Mouse (Mus musculus) CH12F3 (cell line): ENCODE results near the gene E430018J23Rik.
"Not testable (repeated sequence)": the region's sequence is repeated elsewhere in the genome, so short reads cannot be mapped to it uniquely, and the experiment has no call there.

Experiments used
- in situ Hi-C: fragments of 300-500 bp; cut with MboI; formaldehyde crosslinking; loops from 2 replicates; pipeline ENCODE4 v1.14.3; 2020; ENCODE audit warnings: low sequenced_read_pairs

E430018J23Rik gene

GRCm38 (mm10) chr7:127343351-127344019, 49.9 kb downstream of the E430018J23Rik start:
- in situ Hi-C loops = no loop called here

GRCm38 (mm10) chr7:127342888-127343287, 50.5 kb downstream of the E430018J23Rik start:
- in situ Hi-C loops = no loop called here

- in situ Hi-C loops = no loop called here
Measured at GRCm38 (mm10) chr7:127342332-127342731, 51.1 kb downstream of the E430018J23Rik start.

DNA sequence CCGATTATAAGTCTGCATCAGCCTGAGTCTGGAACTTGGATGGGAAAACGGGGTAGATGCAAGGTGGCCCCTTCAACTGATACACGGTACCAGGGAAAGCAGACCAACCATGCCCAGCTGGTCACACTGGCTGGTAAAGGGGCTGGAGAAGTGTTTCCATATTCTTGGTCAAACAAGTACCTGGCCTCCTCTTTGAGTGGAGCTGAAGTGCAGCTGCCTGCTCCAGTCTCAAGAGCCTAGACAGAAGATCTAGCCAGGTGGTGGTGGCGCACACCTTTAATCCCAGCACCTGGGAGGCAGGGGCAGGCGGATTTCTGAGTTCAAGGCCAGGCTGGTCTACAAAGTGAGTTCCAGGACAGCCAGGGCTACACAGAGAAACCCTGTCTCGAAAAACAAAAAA, 51.6 kb downstream of the E430018J23Rik start:
- in situ Hi-C loops = not testable (repeated sequence)

- in situ Hi-C loops = no loop called here
Measured at GRCm38 (mm10) chr7:127341356-127341755, 52.1 kb downstream of the E430018J23Rik start.
